Mouse (Mus musculus) ES-E14 (cell line): ENCODE data around the gene Kras.

Source experiments
- HCFC1 ChIP-seq: IDR thresholded peaks from 2 replicates; pipeline ENCODE4 v1.6.1; 2012; ENCODE audit warnings: low read length, inconsistent platforms, borderline replicate concordance; ENCODE audit not compliant: insufficient read depth
- ZC3H11A ChIP-seq: IDR thresholded peaks from 2 replicates; pipeline ENCODE4 v1.6.1; 2012; ENCODE audit warnings: low read depth, mild to moderate bottlenecking, inconsistent platforms, low read length, borderline replicate concordance
- ZNF384 ChIP-seq: IDR thresholded peaks from 2 replicates; pipeline ENCODE4 v1.6.1; 2012; ENCODE audit warnings: low read depth, low read length, inconsistent platforms

GRCm38 (mm10) chr6:145269313-145269845 lies 19.3 kb upstream of the Kras start:
- TF ChIP-seq ZC3H11A, result no peak
- TF ChIP-seq ZNF384, result no peak
- no peak for TF ChIP-seq HCFC1
